Mouse (Mus musculus): Measurements from ENCODE around the gene Syn3. TPM values are rescaled to one million over a fixed set of nuclear protein-coding genes. Genes with fewer than 3 reads are reported as not detected.
A peak's percentile ranks its signal among the peaks of the same experiment; 100 is the strongest.
"Not testable (repeated sequence)": the region's sequence is repeated elsewhere in the genome, so short reads cannot be mapped to it uniquely, and the experiment has no call there.

Syn3 gene
- total RNA-seq, 2 experiments from 2014 or later = not detected

DNA sequence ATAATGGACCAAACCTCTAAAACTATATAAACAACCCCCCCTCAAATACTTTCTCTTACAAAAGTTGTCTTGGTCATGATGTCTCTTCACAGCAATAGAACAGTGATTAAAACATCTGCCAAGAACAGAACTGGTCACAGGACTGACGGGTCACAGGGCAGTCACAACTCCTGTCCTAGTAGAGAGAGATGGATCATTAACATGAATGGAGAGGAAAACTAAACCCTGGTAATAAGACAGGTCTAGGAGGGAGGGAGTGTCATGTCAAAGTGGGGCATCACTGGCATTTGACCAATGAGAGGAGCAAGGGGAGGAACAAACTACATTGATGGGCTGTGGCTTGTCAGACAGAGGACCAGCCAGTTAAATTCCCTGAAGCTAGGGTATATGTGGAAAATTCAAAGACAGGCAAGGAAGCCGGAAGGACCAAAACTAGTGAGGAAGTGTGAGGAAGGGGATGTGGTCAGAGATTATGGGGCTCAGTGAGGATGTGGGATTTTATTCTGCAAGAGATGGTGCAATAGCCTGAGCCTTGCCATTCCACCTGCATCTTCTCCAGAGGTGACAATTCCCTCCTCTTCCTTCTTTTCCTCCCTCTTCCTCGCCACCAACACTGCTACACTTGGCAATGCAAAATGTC lies 76.8 kb downstream of the Syn3 start:
- ATAC-seq (ENCODE audit: poor library complexity, severe bottlenecking) = peak; percentile 72

DNA sequence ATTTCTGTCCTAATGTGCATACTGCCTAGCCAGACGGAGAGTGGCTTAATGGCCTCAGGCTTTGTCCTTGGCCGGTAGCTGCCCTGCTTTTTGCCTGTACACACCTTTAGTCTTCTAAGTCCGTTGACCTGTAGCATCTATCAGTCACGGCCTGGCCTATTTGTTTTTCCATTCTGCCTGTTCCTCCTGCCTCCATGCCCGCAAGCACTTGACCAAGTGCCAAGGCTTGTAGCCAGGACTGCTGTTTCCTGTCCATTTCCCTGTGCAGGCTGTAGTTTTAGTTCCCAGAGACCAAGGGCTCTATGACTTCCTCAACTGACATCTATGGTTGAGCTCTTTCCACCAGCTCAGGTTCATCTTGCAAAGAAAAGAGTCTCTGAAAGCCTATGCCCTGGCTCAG lies 79.8 kb downstream of the Syn3 start:
- no peak for ATAC-seq (ENCODE audit: poor library complexity, severe bottlenecking)

GRCm38 (mm10) chr10:86418345-86418744 lies 80.4 kb downstream of the Syn3 start:
- no peak for ATAC-seq (ENCODE audit: poor library complexity, severe bottlenecking)

DNA sequence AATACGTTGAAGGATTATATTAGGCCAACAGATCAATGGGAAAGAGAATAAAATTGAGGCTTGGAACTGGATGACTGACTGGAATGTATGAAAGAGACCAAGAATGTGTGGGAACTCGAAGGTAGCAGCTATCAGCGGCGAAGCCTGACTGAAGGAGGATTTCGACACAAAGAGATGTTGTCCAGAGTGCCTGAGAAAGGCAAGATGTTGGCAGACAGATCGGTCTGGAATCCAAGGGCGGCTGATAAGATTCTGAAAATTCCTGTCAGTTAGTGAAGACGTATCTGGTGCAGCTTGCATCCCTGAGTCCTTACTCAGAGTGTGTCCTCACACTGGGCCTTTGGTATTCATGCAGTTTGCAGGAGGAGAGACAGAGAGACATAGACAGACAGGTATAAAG lies 81.9 kb downstream of the Syn3 start:
- ATAC-seq (ENCODE audit: poor library complexity, severe bottlenecking) = no peak

GRCm38 (mm10) chr10:86410868-86411267 lies 87.8 kb downstream of the Syn3 start:
- no peak for ATAC-seq (ENCODE audit: poor library complexity, severe bottlenecking)

DNA sequence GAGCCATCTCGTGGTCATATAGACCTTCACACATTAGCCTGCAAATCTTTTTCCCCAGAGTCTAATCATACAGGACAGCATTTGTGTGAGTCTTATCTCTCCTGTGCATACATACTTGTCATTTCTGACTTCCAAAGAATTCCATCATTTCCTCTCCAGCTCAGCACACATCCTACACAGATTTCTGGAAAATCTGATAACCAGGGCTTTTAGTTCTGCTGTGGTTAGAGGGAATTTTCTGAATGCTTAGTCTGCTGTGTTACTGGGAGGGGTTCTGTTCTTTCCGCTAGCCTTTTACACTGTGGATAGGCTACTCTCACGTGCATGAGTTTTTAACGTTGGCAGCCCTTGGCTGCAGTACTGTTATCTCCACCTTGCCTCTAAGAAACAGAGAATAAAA lies 91.7 kb downstream of the Syn3 start:
- ATAC-seq (ENCODE audit: poor library complexity, severe bottlenecking) = no peak

DNA sequence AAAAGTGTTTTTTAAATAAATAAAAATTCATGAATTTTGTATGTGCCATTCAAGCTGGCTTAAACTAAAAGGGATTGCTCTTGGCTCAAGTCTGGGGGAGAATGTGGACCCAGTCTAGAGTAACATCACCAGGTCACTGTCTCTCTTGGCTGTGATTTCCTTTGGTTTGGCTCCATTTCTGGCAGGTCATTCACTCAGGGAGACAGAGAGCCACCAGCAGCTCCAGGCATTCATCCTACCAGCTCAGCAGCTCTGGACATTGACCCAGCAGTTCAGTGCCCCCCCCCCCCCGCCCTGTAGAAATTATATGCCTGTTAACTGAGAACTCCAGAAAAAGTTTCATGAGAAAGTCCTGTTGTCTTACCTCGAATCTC lies 100.4 kb downstream of the Syn3 start:
- no peak for ATAC-seq (ENCODE audit: poor library complexity, severe bottlenecking)

DNA sequence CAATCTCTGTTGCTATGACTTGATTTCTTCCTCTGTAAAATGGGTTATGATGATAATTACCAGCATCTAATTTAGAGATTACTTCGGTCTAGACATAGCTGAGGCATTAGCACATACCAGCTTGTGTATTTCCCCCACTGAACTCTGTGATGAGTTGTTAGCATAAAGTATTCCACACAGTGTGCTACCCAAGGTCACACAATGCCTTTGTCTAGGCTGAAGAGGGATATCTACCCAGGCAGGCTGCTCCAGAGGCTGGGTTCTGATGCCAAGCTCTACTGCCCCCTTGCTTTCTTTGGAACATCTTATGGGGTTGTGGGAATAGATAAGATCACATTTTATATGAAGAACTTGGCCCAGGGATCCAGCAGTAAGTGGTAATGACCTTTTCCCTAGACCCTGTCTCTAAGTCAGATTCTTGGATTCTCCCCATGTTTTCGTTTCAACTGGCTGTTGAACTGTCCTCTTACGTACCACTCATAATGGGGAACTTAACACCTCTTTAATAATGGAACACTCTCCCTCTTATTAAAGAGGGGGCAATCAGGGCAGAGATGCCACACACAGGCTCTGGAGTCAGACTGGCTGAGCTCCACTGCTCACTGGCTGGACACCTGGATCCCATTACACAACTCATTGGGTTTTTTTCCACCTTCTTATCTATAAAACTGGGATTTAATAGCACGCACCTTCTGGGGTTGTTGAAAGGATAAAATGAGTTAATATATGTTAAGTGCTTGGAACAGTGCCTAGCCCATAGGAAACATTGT lies 100.9 kb downstream of the Syn3 start:
- no peak for ATAC-seq (ENCODE audit: poor library complexity, severe bottlenecking)

DNA sequence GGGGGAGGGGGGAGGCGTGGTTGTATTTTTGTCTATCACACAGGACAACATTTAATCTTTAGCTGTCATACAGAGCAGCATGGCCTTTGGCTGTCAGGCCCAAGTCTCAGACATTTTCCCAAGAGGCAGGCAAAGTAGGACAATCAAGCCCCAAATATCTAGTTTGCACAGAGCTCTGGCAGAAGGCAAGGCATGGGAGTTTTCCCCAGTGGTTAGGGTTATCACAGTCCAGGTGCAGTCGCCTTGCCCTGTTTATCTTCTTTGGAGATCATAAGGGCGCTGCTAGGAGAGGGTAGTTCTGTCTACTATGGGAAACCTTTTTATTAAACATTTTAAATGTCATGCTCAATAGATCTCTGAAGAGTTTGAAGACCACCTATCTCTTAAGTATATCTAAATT lies 106.3 kb downstream of the Syn3 start:
- no peak for ATAC-seq (ENCODE audit: poor library complexity, severe bottlenecking)

- no peak for ATAC-seq (ENCODE audit: poor library complexity, severe bottlenecking)
Measured at GRCm38 (mm10) chr10:86389913-86390312, 108.8 kb downstream of the Syn3 start.

DNA sequence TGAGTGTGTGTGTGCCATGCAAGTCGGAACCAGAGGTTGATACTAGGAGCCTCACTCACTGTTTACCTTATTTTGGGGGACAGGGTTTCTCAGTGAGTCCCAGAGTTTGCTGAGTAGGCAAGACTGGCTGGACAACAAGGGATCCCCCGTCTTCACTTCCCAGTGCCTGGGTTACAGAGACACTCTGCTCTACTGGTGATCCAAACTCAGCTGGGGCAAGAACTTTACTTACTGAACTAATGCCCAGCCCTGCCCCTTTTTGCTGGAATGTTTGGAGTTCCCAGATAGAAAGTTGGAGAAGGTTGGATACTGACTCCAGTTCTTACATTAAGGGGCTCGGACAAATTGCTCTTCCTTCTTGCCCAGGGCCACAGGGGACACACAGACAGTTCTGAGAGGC lies 109.3 kb downstream of the Syn3 start:
- no peak for ATAC-seq (ENCODE audit: poor library complexity, severe bottlenecking)

DNA sequence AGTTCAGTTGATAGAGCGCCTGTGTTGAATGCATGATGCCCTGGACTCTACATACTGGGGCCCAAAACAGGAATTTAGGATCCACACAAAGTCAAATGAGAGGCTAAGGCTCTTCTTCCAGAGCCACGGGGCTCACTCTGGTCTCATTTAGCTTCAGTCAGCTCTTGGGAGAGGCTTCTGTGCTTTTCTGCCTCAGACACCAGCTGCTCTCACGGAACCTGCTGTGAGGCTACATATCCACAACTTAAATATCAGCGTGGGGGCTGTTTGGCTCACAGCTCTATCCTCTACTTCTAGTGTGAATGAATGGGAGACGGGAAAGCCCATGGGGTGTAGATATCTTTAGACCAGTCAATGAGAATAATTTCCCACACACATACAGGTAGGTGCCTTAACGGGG lies 109.9 kb downstream of the Syn3 start:
- no peak for ATAC-seq (ENCODE audit: poor library complexity, severe bottlenecking)

GRCm38 (mm10) chr10:86387821-86388440 lies 110.8 kb downstream of the Syn3 start:
- no peak for ATAC-seq (ENCODE audit: poor library complexity, severe bottlenecking)

GRCm38 (mm10) chr10:86386232-86386631 lies 112.5 kb downstream of the Syn3 start:
- ATAC-seq (ENCODE audit: poor library complexity, severe bottlenecking) = no peak

DNA sequence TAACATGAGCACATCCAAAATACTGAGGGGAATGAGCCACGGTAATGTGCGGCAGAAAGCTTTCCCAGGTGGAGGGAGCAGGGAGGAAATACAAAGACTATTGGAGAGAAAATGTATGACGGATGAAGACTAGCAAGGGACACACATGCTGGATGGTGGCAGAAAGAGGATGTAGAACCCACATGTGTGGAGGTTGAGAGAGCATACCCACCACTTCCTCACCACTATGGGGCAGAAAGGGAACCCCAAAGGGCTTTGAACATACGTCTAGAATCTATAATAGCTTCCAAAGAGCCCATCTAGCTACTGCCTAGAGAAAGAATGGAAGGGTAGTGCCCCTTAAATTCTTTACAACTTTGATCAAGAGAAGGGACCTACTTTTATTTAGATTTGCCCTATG lies 113.0 kb downstream of the Syn3 start:
- ATAC-seq (ENCODE audit: poor library complexity, severe bottlenecking) = peak; percentile 87

- ATAC-seq (ENCODE audit: poor library complexity, severe bottlenecking) = no peak
Measured at GRCm38 (mm10) chr10:86384655-86385054, 114.0 kb downstream of the Syn3 start.

- no peak for ATAC-seq (ENCODE audit: poor library complexity, severe bottlenecking)
Measured at GRCm38 (mm10) chr10:86381922-86382260, 116.8 kb downstream of the Syn3 start.

DNA sequence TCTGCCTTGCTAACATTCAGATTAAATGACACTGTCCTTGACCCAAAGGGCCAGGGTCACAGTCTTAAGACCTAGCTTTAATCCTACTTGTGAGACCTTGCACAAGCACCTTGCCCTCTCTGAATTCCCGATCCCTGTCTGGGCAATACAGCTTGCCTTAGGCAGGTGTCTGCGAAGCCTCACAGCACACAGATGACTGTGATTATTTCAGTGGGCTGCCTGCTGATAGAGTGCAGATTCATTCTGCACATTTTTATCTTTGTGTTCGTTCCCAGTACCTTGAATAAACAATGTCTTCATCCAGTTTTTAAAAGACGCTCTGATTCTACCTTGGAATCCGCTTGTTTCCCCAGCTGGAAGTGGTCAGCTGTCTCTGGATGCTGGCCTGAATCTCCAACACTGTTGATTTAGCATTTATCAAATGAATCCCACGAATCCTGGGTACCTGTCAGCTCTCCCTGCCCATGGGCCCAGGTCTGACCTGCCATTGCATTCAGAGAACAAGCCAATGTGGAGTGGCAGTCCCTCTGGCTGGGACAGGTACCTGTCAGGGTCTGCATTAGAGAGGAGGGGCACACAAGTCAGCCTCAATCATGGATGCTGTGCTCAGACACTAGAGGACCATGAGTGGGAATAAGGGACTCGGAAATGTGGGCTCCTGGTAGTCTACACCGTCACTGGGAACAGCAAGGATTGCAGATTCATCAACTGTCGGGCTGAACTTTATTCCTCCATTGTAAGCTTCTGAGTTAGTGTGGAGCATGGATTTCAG lies 117.4 kb downstream of the Syn3 start:
- no peak for ATAC-seq (ENCODE audit: poor library complexity, severe bottlenecking)

DNA sequence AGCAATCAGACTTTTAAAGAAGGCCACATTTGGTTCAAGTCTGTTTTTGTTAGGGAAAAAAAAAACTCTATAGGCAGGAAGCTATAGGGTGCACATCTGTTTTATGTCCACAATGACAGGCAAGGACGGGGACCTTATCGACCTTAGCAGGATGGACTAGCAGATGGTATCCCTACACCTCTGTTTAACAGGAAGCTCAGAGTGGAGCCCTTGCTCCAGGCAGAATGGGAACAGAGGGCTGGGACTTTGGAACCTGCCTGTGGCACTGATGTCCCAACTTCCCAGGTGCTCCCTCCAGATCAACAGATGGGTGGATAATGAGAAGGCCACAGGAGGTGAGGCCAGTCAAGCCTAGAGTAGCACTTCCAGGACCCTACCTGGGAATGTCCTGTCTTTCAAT lies 118.1 kb downstream of the Syn3 start:
- ATAC-seq (ENCODE audit: poor library complexity, severe bottlenecking) = no peak

GRCm38 (mm10) chr10:86378803-86379202 lies 119.9 kb downstream of the Syn3 start:
- ATAC-seq (ENCODE audit: poor library complexity, severe bottlenecking) = not testable (repeated sequence)

- no peak for ATAC-seq (ENCODE audit: poor library complexity, severe bottlenecking)
Measured at GRCm38 (mm10) chr10:86376392-86377185, 122.1 kb downstream of the Syn3 start.
